Mouse (Mus musculus): ENCODE measurements around the gene Cdkn2aip. TPM values are rescaled to one million over a fixed set of nuclear protein-coding genes. Genes with fewer than 3 reads are reported as not detected.

The Cdkn2aip gene
- total and polyA plus RNA-seq, 3 experiments = 13.5 to 101 (median 14.1) TPM

DNA sequence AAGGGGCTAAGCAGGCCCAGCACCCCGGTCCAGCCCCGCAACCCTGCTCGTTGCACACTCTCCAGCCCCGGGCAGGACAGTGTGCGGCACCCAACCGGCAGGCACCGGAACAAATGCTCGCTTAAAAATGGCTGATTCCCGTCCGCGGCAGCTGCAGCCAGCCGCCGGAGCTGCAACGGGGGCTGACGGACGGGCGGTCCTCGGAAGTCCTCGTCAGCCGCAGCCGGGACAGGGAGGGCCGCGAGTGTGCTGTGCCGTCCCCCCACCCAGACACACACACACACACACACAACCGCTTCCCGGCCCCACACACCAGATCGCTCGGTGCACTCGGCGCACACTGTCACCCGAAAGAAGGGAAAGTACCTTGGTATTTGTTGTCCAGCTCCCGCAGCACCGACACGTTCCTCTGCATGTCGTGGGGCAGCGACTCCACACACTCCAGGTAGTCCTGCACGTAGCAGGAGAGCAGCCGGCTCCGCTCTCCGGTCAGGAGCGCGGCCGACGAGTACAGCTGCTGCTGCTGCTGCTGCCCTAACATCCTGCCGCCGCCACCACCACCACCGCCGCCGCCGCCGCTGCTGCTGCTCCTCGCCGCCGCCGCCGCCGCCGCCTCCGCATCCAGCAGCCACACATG, 39.5 kb downstream of the Cdkn2aip start:
- TF ChIP-seq CHD2 (IDR thresholded peaks at IDR 0.05; ENCODE audit: low read length) (no peak), CHD1 (IDR thresholded peaks at IDR 0.05; ENCODE audit: low read depth, low read length) (peak; percentile 86; the same call in 1 of the 2 replicates), E2F4 (IDR thresholded peaks at IDR 0.05; ENCODE audit: borderline replicate concordance, low read depth, low read length) (no peak), GABPA (IDR thresholded peaks at IDR 0.05; ENCODE audit: low read depth, low read length) (no peak), SMC3 (IDR thresholded peaks at IDR 0.05; ENCODE audit: low read depth, low read length) (no peak), SIN3A (IDR thresholded peaks at IDR 0.05; ENCODE audit: low read length) (0 out of 2 replicates have a peak, but pooled peaks have one; percentile 18), EP300 (IDR thresholded peaks at IDR 0.05; ENCODE audit: low read depth in 1 of 2, low read length in 2 of 2) (no peak), RAD21 (IDR thresholded peaks at IDR 0.05; ENCODE audit: low read depth, low read length) (no peak), KAT2A (conservative IDR thresholded peaks at IDR 0.05; ENCODE audit: low read depth, low read length) (no peak), RCOR1 (IDR thresholded peaks at IDR 0.05; ENCODE audit: low read depth, low read length) (no peak), CTCF (IDR thresholded peaks at IDR 0.05 in 2 of 3, conservative IDR thresholded peaks at IDR 0.05 in 1 of 3; ENCODE audit: control insufficient read depth in 1 of 3, insufficient read depth in 1 of 3, low read depth in 2 of 3, low read length in 3 of 3, poor library complexity in 1 of 3, severe bottlenecking in 1 of 3) (no peak), MXI1 (IDR thresholded peaks at IDR 0.05; ENCODE audit: low read depth, low read length) (no peak), USF2 (IDR thresholded peaks at IDR 0.05; ENCODE audit: borderline replicate concordance in 1 of 2, insufficient read depth in 1 of 2, low read depth in 1 of 2, low read length in 2 of 2) (no peak), MAX (IDR thresholded peaks at IDR 0.05; ENCODE audit: low read length) (peak; percentile 16; the same call in 1 of the 2 replicates), MYB (IDR thresholded peaks at IDR 0.05; ENCODE audit: low read depth, low read length) (0 out of 2 replicates have a peak, but pooled peaks have one; percentile 11), MAFK (IDR thresholded peaks at IDR 0.05; ENCODE audit: borderline replicate concordance, low read depth, low read length) (no peak), ZMIZ1 (IDR thresholded peaks at IDR 0.05; ENCODE audit: low read depth, low read length) (no peak)
- peak overlapping the region; percentile 75 for H3K27ac ChIP-seq (ENCODE audit: control insufficient read depth, low read depth, low read length)
- peak overlapping the region; percentile 89 to 99 for H3K4me3 ChIP-seq (ENCODE audit: control insufficient read depth in 1 of 2, insufficient read depth in 1 of 2, low read depth in 2 of 2, low read length in 2 of 2)
- peak; percentile 78 for DNase-seq (ENCODE audit: low read depth, low spot score)
- H3K27me3 ChIP-seq (ENCODE audit: control insufficient read depth in 1 of 2, insufficient read depth in 2 of 2, low read length in 2 of 2) = no peaks in the 10 kb centered on the region
- H3K36me3 ChIP-seq (ENCODE audit: control insufficient read depth in 1 of 2, insufficient read depth in 2 of 2, low read length in 2 of 2) = peaks cover 0 to 17% of the 10 kb centered on the region in 2 experiments; a peak in 3 of 4 replicates
- peaks cover 56% of the 10 kb centered on the region for H3K79me2 ChIP-seq (ENCODE audit: control insufficient read depth, insufficient read depth, low read length, poor library complexity)
- H3K4me1 ChIP-seq (ENCODE audit: control insufficient read depth in 1 of 2, insufficient read depth in 2 of 2, low read length in 2 of 2) = peaks cover 4 to 6% of the 10 kb centered on the region in 2 experiments; a peak in 2 of 4 replicates
- no peaks in the 10 kb centered on the region for H3K9me3 ChIP-seq (replicated peaks; ENCODE audit: insufficient read depth, low read length)
- H3K9ac ChIP-seq (ENCODE audit: control insufficient read depth, low read depth, low read length, poor library complexity, severe bottlenecking) = peak overlapping the region; percentile 95

DNA sequence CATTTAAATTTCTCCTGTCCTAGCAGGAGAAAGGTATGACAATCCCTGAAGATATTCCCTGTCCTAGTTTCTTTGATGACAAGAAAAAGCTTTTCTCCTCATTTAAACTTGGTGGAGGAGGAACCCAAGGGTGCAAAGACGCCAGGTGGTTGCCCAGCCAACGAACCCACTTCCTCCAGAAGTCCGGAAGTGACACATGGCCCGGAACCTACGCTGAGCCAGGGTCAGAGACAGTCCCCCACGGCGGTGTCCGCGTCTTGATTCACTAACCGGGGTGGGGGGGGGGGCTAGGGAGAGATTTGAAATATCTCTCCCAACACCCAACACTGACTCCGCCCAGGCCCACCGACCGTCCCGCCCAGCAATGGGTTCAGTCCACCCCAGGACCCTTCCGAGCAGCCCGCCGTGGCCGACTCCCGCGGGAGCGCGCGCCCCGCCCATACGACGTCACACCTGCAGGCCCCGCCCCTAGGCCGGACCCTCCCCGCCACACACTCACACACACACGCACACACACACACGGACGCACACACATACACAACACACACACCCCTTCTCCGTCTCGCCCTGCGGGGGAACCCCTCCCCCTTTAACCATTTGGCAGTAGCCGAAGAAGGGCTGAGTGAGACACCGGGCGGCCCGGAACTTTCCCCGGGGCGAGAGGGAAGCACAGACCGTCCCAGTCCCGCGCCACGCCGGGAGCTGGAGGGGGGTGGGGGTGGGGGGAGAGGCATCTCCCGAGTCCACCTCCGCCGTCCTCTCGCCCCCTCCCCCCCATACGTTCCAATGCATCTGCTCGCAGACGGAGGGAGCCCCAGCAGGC, 40.2 kb downstream of the Cdkn2aip start:
- peak; percentile 97 for DNase-seq (ENCODE audit: low read depth, low spot score)
- Histone ChIP-seq H3K4me3 (ENCODE audit: control insufficient read depth in 1 of 2, insufficient read depth in 1 of 2, low read depth in 2 of 2, low read length in 2 of 2) (peak overlapping the region; percentile 89 to 99), H3K27me3 (ENCODE audit: control insufficient read depth in 1 of 2, insufficient read depth in 2 of 2, low read length in 2 of 2) (no peaks in the 10 kb centered on the region), H3K4me1 (ENCODE audit: control insufficient read depth in 1 of 2, insufficient read depth in 2 of 2, low read length in 2 of 2) (peaks cover 4 to 6% of the 10 kb centered on the region in 2 experiments; a peak in 2 of 4 replicates), H3K79me2 (ENCODE audit: control insufficient read depth, insufficient read depth, low read length, poor library complexity) (peaks cover 56% of the 10 kb centered on the region), H3K27ac (ENCODE audit: control insufficient read depth, low read depth, low read length) (peak overlapping the region; percentile 70), H3K9me3 (replicated peaks; ENCODE audit: insufficient read depth, low read length) (no peaks in the 10 kb centered on the region), H3K36me3 (ENCODE audit: control insufficient read depth in 1 of 2, insufficient read depth in 2 of 2, low read length in 2 of 2) (peaks cover 3 to 17% of the 10 kb centered on the region in 2 experiments), H3K9ac (ENCODE audit: control insufficient read depth, low read depth, low read length, poor library complexity, severe bottlenecking) (peak overlapping the region; percentile 95)
- TF ChIP-seq USF2 (IDR thresholded peaks at IDR 0.05; ENCODE audit: borderline replicate concordance in 1 of 2, insufficient read depth in 1 of 2, low read depth in 1 of 2, low read length in 2 of 2) = no peak
- TF ChIP-seq ZKSCAN1 (IDR thresholded peaks at IDR 0.05; ENCODE audit: low read depth, low read length) = no peak
- TF ChIP-seq NELFE (IDR thresholded peaks at IDR 0.05; ENCODE audit: low read depth, low read length) = peak; percentile 71
- TF ChIP-seq MXI1 (IDR thresholded peaks at IDR 0.05; ENCODE audit: low read depth, low read length) = peak; percentile 93
- TF ChIP-seq POLR2A (IDR thresholded peaks at IDR 0.05; ENCODE audit: control insufficient read depth in 1 of 2, insufficient read depth in 1 of 2, low read depth in 1 of 2, low read length in 2 of 2, poor library complexity in 1 of 2) = peak; percentile 73 to 76; a peak in 3 of 4 replicates
- no peak for TF ChIP-seq UBTF (IDR thresholded peaks at IDR 0.05; ENCODE audit: borderline replicate concordance, insufficient read depth, low read depth, low read length)
- TF ChIP-seq RCOR1 (IDR thresholded peaks at IDR 0.05; ENCODE audit: low read depth, low read length) = no peak
- TF ChIP-seq E2F4 (IDR thresholded peaks at IDR 0.05; ENCODE audit: borderline replicate concordance, low read depth, low read length) = no peak
- TF ChIP-seq ZMIZ1 (IDR thresholded peaks at IDR 0.05; ENCODE audit: low read depth, low read length) = no peak
- no peak for TF ChIP-seq GABPA (IDR thresholded peaks at IDR 0.05; ENCODE audit: low read depth, low read length)
- TF ChIP-seq NRF1 (IDR thresholded peaks at IDR 0.05; ENCODE audit: insufficient read depth, low read depth, low read length, poor library complexity, severe bottlenecking) = 0 out of 2 replicates have a peak, but pooled peaks have one; percentile 22
- no peak for TF ChIP-seq TAL1 (IDR thresholded peaks at IDR 0.05; ENCODE audit: low read length)
- TF ChIP-seq MEF2A (IDR thresholded peaks at IDR 0.05; ENCODE audit: extremely low read depth, insufficient replicate concordance, low read depth, low read length, poor library complexity, severe bottlenecking) = no peak
- TF ChIP-seq POLR2AphosphoS2 (IDR thresholded peaks at IDR 0.05; ENCODE audit: low read length) = no peak
- no peak for TF ChIP-seq KAT2A (conservative IDR thresholded peaks at IDR 0.05; ENCODE audit: low read depth, low read length)
- peak; percentile 90 for TF ChIP-seq MAZ (IDR thresholded peaks at IDR 0.05; ENCODE audit: low read depth, low read length)
